Mouse (Mus musculus) frontal cortex, postnatal 25 days (tissue): Measurements from ENCODE around the gene Id1.

Experiments
- DNase-seq, 2 experiments: peaks; one replicate each; pipeline ENCODE4 v3.0.0; 2022; ENCODE audit warnings: low spot score in 2 of 2

The Id1 gene

GRCm38 (mm10) chr2:152736090-152736601, at the start of gene Id1:
Id1 (plus strand) TSS chr2:152736251.
- DNase-seq = peak; percentile 49 to 62

GRCm38 (mm10) chr2:152686399-152686798, 49.7 kb upstream of the Id1 start:
- DNase-seq = no peak

GRCm38 (mm10) chr2:152686806-152687267, 49.2 kb upstream of the Id1 start, which contains the start of gene Mcts2:
Mcts2 (plus strand) TSS chr2:152687035.
- DNase-seq = peak; percentile 82 to 84

GRCm38 (mm10) chr2:152691564-152692217, 44.4 kb upstream of the Id1 start:
- DNase-seq = no peak

DNA sequence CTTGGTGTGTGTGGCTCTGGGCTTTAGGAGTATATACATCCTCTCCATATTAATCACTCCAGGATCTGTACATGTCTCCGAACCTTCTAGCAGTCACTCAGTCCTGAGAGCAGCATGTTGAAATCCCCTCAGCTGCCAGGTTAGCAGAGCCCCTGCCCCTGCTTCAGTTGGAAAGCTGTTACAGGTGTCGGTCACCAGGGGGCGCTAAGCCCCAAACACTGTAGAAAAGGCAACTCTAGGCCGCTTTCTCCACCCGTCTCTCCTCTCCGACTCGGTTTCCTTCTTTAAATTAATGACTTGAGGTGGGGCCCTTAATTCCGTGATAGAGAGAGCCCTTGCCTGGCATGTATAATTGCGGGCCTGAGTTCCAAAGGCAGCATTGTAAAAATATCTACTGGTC, 42.8 kb upstream of the Id1 start:
- DNase-seq = peak in 1 of 2 experiments; percentile 52

DNA sequence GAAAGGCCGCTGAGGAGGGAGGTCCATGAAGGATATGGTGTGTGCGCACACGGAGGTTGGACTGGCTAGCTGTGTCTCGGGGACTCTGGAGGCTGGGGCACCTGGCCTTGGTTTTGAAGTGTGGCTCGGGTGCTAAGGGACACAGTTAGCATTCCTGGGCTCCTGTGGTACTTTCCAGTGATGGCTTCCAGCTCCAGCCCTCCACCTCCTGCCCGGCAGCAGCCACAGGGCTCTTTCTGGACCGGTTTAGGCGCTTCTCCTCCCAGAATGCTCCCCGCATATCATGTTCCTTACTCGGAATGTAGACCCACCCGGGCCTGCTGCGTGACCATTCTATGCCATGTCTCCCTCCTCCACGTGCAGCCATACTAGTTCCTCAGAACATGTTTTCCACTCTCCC, 42.3 kb upstream of the Id1 start:
- no peak for DNase-seq

GRCm38 (mm10) chr2:152694708-152695107, 41.3 kb upstream of the Id1 start:
- no peak for DNase-seq

DNA sequence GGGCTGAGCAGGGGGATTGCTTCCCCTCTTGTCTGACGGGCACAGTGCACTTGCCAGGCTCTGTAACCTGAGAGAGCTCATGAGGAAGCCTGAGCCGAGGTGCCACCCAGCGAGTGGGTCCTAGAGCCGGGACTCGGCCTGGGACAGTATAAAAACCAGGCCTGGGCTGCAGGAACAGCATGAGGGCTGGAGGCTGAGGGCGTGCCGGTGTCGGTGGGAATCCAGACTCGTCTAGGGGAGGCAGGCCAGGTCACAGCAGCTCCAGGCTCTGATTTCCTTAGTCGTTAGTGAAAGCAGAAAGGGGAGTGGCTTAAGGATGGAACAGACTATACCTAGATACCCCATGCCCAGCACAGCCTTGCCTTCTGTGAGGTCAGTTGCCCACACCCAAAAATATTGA, 40.0 kb upstream of the Id1 start:
- no peak for DNase-seq

GRCm38 (mm10) chr2:152696476-152697164, 39.4 kb upstream of the Id1 start:
- DNase-seq = peak; percentile 93

DNA sequence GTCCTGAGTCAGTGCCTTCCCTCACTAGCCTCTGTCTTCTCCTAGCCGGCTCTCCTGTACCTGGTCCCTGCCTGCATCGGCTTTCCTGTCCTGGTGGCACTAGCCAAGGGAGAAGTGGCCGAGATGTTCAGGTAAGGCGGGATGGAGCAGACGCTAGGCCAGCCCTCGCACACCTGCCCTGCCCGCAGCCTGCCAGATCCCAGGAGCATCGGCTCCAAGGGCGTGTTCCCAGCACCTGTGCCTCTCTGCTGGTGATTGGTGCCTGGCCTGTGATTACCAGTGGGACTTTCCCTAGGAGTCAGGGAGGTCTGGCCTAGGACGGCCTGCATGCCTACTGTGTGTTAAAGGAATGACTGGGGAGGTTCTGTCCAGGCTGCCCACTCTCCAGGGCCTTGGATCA, 35.9 kb upstream of the Id1 start:
- DNase-seq = no peak

GRCm38 (mm10) chr2:152700725-152701124, 35.3 kb upstream of the Id1 start:
- no peak for DNase-seq

GRCm38 (mm10) chr2:152703596-152704255, 32.3 kb upstream of the Id1 start:
- DNase-seq = no peak

GRCm38 (mm10) chr2:152704256-152704605, 31.8 kb upstream of the Id1 start:
- DNase-seq = no peak

GRCm38 (mm10) chr2:152704811-152705370, 31.2 kb upstream of the Id1 start:
- no peak for DNase-seq

DNA sequence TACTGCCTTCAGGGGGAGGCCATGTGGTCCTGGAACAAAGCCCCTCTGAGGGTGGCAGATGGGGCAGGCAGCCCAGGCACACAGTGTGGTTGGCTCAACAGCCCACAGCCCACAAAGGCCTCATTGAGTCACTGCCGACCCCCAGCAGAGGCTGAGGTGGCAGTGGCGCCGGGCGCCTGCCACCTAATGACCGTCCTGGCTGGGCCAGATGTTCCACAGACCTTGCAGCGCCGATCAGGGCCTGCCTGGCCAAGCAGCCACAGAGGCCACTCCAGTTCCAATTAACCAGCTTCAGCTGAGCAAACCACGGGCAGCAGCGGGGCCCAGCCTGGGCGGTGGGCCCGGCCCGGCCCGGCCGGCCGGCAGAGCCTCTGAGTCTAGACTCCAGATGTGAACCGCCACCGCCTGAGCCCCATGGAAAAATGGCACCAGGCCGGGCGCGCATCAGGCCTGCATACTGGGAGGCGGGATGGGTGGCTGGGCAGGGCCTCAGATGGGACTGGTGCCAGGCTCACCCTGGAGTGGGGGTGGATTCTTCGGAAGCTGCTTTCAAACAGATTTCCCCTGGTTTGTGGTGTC, 30.0 kb upstream of the Id1 start:
- DNase-seq = peak in 1 of 2 experiments; percentile 29

GRCm38 (mm10) chr2:152707186-152707585, 28.9 kb upstream of the Id1 start:
- DNase-seq = no peak

- DNase-seq = peak; percentile 47 to 69
These were observed 28.4 kb upstream of the Id1 start for GRCm38 (mm10) chr2:152707627-152708026.

- DNase-seq = no peak
These were observed 27.0 kb upstream of the Id1 start for GRCm38 (mm10) chr2:152709066-152709465.

DNA sequence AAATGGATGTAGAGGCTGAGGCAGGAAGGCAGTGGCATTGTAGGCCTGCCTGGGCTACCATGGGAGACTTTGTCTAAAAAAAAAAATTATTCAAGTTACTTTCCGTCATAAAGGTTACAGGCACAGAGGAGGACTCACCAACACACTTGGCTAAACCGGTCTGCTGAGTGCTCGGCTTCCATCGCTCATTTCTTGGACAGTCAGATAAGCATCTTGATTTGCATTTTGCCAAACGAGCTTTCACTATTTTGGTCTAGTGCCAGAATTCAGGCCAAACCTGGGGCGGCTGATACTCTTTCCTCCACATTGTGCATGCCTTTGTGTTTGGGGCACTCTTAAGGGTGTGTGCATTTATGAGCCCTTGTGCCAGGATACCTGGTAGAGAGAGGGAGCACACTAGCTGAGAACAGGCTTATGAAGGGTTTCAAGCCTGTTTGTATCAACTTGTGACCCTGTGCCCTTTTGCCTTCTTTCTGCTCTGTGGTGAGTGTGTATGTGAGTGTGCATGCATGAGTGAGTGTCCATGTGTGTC, 19.7 kb upstream of the Id1 start:
- no peak for DNase-seq

GRCm38 (mm10) chr2:152717652-152718051, 18.4 kb upstream of the Id1 start:
- no peak for DNase-seq

- no peak for DNase-seq
These were observed 18.0 kb upstream of the Id1 start for GRCm38 (mm10) chr2:152718076-152718475.
